In the genomic region with DNA sequence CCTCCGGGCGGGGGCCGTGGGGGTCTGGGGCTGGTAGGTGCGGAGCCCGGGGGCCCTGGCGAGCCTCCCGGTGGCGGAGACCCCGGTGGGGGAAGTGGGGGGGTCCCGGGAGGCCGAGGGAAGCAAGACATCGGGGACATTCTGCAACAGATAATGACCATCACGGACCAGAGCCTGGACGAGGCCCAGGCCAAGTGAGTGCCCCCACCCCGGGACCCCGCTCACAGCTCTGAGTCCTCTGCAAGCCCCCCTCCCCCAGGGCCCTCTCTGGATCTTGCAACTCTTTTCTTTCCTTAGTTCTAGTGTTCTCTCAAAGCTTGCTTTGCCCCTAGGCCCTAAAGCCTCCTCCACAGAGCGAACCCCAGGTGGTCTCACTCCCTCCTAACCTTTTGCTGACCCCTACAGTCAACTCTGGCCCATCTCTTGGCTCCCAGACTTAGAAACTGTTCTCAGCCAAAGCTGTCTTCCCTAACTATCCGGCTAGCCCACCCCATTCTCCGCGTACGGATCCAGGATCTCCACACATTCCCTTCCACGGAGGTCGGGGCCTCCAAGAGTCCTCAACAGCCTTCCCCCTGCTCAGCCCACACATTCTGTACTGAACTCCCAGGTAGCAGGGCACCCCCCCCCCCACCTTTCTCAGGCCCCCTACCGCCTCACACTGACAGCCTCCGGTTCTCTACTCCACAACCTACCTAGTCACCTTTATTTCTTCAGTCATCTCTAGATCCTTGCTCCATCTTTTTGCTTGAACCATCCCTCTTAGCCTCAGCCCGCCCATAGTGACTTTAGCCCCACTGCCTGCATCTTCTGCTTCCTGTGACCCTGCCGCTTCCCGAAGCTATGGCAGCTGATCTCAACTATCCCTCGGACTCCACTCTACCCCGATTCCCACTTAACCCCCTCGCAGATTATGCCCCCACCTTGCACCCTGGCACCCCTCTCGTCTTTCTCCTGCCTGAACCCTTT, we compare ENCODE assay signal across 8 mouse cellular contexts. TPM values are rescaled to one million over a fixed set of nuclear protein-coding genes. Genes with fewer than 3 reads are reported as not detected.
DNase-seq lines count a peak whose midpoint lies in the region; ATAC-seq and TF ChIP-seq lines count a peak whose summit lies in the region.

No protein-coding gene starts in this region.

- peak overlapping the region; percentile 98 for H3K27ac ChIP-seq in heart, embryonic 13.5 days (replicated peaks)
- peak overlapping the region; percentile 99 for H3K27ac ChIP-seq in limb, embryonic 11.5 days (replicated peaks; ENCODE audit: low read depth, low read length)
- peak overlapping the region; percentile 98 for H3K27ac ChIP-seq in midbrain, postnatal 0 days (ENCODE audit: low read depth, low read length)

- peak overlapping the region; percentile 92 for H3K4me3 ChIP-seq in heart, embryonic 13.5 days
- H3K4me3 ChIP-seq in limb, embryonic 11.5 days (ENCODE audit: low read depth, low read length), result peak overlapping the region; percentile 95
- peak overlapping the region; percentile 76 for H3K4me3 ChIP-seq in midbrain, postnatal 0 days (ENCODE audit: low read depth, low read length)

- peaks cover 83% of the 10 kb centered on the region for H3K4me1 ChIP-seq in heart, embryonic 13.5 days
- peaks cover 51% of the 10 kb centered on the region for H3K4me1 ChIP-seq in limb, embryonic 11.5 days (ENCODE audit: control insufficient read depth, insufficient read depth, low read length)
- peaks cover 27% of the 10 kb centered on the region for H3K4me1 ChIP-seq in midbrain, postnatal 0 days (ENCODE audit: insufficient read depth, low read length)

- TF ChIP-seq CTCF in midbrain, postnatal 0 days (IDR thresholded peaks at IDR 0.05), result no peak

- H3K9me3 ChIP-seq in heart, embryonic 13.5 days, result no peaks in the 10 kb centered on the region
- no peaks in the 10 kb centered on the region for H3K9me3 ChIP-seq in limb, embryonic 11.5 days (ENCODE audit: control insufficient read depth, low read length)
- H3K9me3 ChIP-seq in midbrain, postnatal 0 days (ENCODE audit: low read length), result no peaks in the 10 kb centered on the region

- peak overlapping the region; percentile 91 for H3K4me2 ChIP-seq in heart, embryonic 13.5 days
- peak overlapping the region; percentile 93 for H3K4me2 ChIP-seq in limb, embryonic 11.5 days (ENCODE audit: low read depth, severe bottlenecking)
- H3K4me2 ChIP-seq in midbrain, postnatal 0 days (ENCODE audit: low read depth, low read length, poor library complexity, severe bottlenecking), result peak overlapping the region; percentile 97

- peak overlapping the region; percentile 100 for H3K9ac ChIP-seq in heart, embryonic 13.5 days
- H3K9ac ChIP-seq in limb, embryonic 11.5 days (ENCODE audit: low read length), result peak overlapping the region; percentile 96
- H3K9ac ChIP-seq in midbrain, postnatal 0 days (replicated peaks; ENCODE audit: low read length, poor library complexity, severe bottlenecking), result peak overlapping the region; percentile 92

- no peaks in the 10 kb centered on the region for H3K27me3 ChIP-seq in heart, embryonic 13.5 days (replicated peaks)
- no peaks in the 10 kb centered on the region for H3K27me3 ChIP-seq in limb, embryonic 11.5 days (ENCODE audit: control insufficient read depth, insufficient read depth, low read length)
- no peaks in the 10 kb centered on the region for H3K27me3 ChIP-seq in midbrain, postnatal 0 days (ENCODE audit: insufficient read depth, low read length)

- peaks cover 29% of the 10 kb centered on the region for H3K36me3 ChIP-seq in heart, embryonic 13.5 days
- H3K36me3 ChIP-seq in limb, embryonic 11.5 days (ENCODE audit: control insufficient read depth, insufficient read depth, low read length), result peaks cover 9% of the 10 kb centered on the region; the same call in 1 of the 2 replicates
- peaks cover 15% of the 10 kb centered on the region for H3K36me3 ChIP-seq in midbrain, postnatal 0 days (ENCODE audit: insufficient read depth, low read length)

- ATAC-seq in heart, embryonic 13.5 days (ENCODE audit: extremely low read depth, insufficient number of reproducible peaks, low FRiP score, low TSS enrichment), result peak; percentile 9; the same call in 1 of the 2 replicates
- ATAC-seq in limb, embryonic 11.5 days (ENCODE audit: insufficient number of reproducible peaks, low FRiP score, low TSS enrichment, low read depth), result peak; percentile 18; the same call in 1 of the 2 replicates
- ATAC-seq in midbrain, postnatal 0 days (ENCODE audit: low FRiP score), result peak; percentile 29

- peak; percentile 59 for DNase-seq in adrenal gland, postnatal 10 days
- DNase-seq in adrenal gland, adult 8-10 months, result no peak
- peak; percentile 29 for DNase-seq in A20 (ENCODE audit: low read depth, low spot score)
- DNase-seq in cerebellum, adult 9-11 months, result peak; percentile 84
- DNase-seq in limb, embryonic 11.5 days (ENCODE audit: low spot score), result peak; percentile 55
- DNase-seq in midbrain, postnatal 0 days (ENCODE audit: low spot score), result peak; percentile 35
- DNase-seq in gastrocnemius, adult 18-20 months (ENCODE audit: low spot score), result no peak

- WGBS in heart, embryonic 13.5 days, result 3% methylated on average over 32 of the region's 32 CpGs
- WGBS in limb, embryonic 11.5 days, result 2% methylated on average over 30 of the region's 32 CpGs
- 2% methylated on average over 31 of the region's 32 CpGs for WGBS in midbrain, postnatal 0 days

RNA-seq across cellular contexts. Expression of a gene that starts 1.8 kb away (rescaled TPM):
- total RNA-seq in adrenal gland, postnatal 10 days (2021), result 10 to 100 TPM; 39.0 to 52.4 TPM
- 10 to 100 TPM; 30.8 to 55.5 (median 44.0) TPM for total RNA-seq in adrenal gland, adult 8-10 months (2022)
- 7.0 and 7.3 TPM in 2 replicates for polyA plus RNA-seq in heart, embryonic 13.5 days (2015; fragmentation: Nextera tagmentation; extraction: Ambion mirVana)
- 21.5 and 22.0 TPM in 2 replicates for polyA plus RNA-seq in limb, embryonic 11.5 days (2014; fragmentation: Nextera tagmentation; extraction: Ambion mirVana)
- 84.8 and 95.6 TPM in 2 replicates for total RNA-seq in midbrain, postnatal 0 days (2014; rRNA removed)
- polyA plus RNA-seq in midbrain, postnatal 0 days (2015; fragmentation: Nextera tagmentation; extraction: Ambion mirVana), result 9.5 and 9.6 TPM in 2 replicates
- 10 to 100 TPM; 12.0 to 12.2 TPM for total RNA-seq in gastrocnemius, adult 18-20 months (2021)

RNA-seq across cellular contexts. Expression of a gene that starts 3.3 kb away (rescaled TPM):
- 10 to 100 TPM; 11.0 to 12.1 TPM for total RNA-seq in adrenal gland, postnatal 10 days (2021)
- 1 to 10 TPM; 4.7 to 7.9 (median 6.4) TPM for total RNA-seq in adrenal gland, adult 8-10 months (2022)
- 6.8 and 7.0 TPM in 2 replicates for polyA plus RNA-seq in heart, embryonic 13.5 days (2015; fragmentation: Nextera tagmentation; extraction: Ambion mirVana)
- 4.0 and 4.7 TPM in 2 replicates for polyA plus RNA-seq in limb, embryonic 11.5 days (2014; fragmentation: Nextera tagmentation; extraction: Ambion mirVana)
- 1.2 and 4.4 TPM in 2 replicates for total RNA-seq in midbrain, postnatal 0 days (2014; rRNA removed)
- polyA plus RNA-seq in midbrain, postnatal 0 days (2015; fragmentation: Nextera tagmentation; extraction: Ambion mirVana), result 5.5 and 6.9 TPM in 2 replicates
- 1 to 10 TPM; 1.2 to 1.5 TPM for total RNA-seq in gastrocnemius, adult 18-20 months (2021)

RNA-seq across cellular contexts. Expression of a gene that starts 4.8 kb away (rescaled TPM):
- total RNA-seq in adrenal gland, postnatal 10 days (2021), result 1 to 10 TPM; 2.0 to 4.3 TPM
- 1 to 10 TPM in 3 of 4 experiments, under 1 TPM in 1; 0.52 to 2.4 (median 1.4) TPM for total RNA-seq in adrenal gland, adult 8-10 months (2022)
- 3.7 and 4.0 TPM in 2 replicates for polyA plus RNA-seq in heart, embryonic 13.5 days (2015; fragmentation: Nextera tagmentation; extraction: Ambion mirVana)
- 1.3 and 2.7 TPM in 2 replicates for polyA plus RNA-seq in limb, embryonic 11.5 days (2014; fragmentation: Nextera tagmentation; extraction: Ambion mirVana)
- 1.7 and 2.1 TPM in 2 replicates for total RNA-seq in midbrain, postnatal 0 days (2014; rRNA removed)
- 1.6 and 2.0 TPM in 2 replicates for polyA plus RNA-seq in midbrain, postnatal 0 days (2015; fragmentation: Nextera tagmentation; extraction: Ambion mirVana)
- not detected for total RNA-seq in gastrocnemius, adult 18-20 months (2021)

RNA-seq across cellular contexts. Expression of a gene that starts 10.6 kb away (rescaled TPM):
- 10 to 100 TPM; 70.4 to 71.5 TPM for total RNA-seq in adrenal gland, postnatal 10 days (2021)
- 100 to 1,000 TPM in 1 of 4 experiments, 10 to 100 TPM in 3; 72.6 to 101 (median 84.6) TPM for total RNA-seq in adrenal gland, adult 8-10 months (2022)
- 106 and 120 TPM in 2 replicates for polyA plus RNA-seq in heart, embryonic 13.5 days (2015; fragmentation: Nextera tagmentation; extraction: Ambion mirVana)
- 111 TPM in 2 replicates for polyA plus RNA-seq in limb, embryonic 11.5 days (2014; fragmentation: Nextera tagmentation; extraction: Ambion mirVana)
- 57.6 and 59.0 TPM in 2 replicates for total RNA-seq in midbrain, postnatal 0 days (2014; rRNA removed)
- 236 and 242 TPM in 2 replicates for polyA plus RNA-seq in midbrain, postnatal 0 days (2015; fragmentation: Nextera tagmentation; extraction: Ambion mirVana)
- total RNA-seq in gastrocnemius, adult 18-20 months (2021), result 10 to 100 TPM; 22.0 to 22.1 TPM

RNA-seq across cellular contexts. Expression of a gene that starts 11.2 kb away (rescaled TPM):
- total RNA-seq in adrenal gland, postnatal 10 days (2021), result 10 to 100 TPM; 92.7 TPM
- total RNA-seq in adrenal gland, adult 8-10 months (2022), result 100 to 1,000 TPM in 3 of 4 experiments, 10 to 100 TPM in 1; 84.6 to 108 (median 101) TPM
- polyA plus RNA-seq in heart, embryonic 13.5 days (2015; fragmentation: Nextera tagmentation; extraction: Ambion mirVana), result 53.6 and 54.2 TPM in 2 replicates
- 58.2 and 74.8 TPM in 2 replicates for polyA plus RNA-seq in limb, embryonic 11.5 days (2014; fragmentation: Nextera tagmentation; extraction: Ambion mirVana)
- total RNA-seq in midbrain, postnatal 0 days (2014; rRNA removed), result 265 and 383 TPM in 2 replicates
- polyA plus RNA-seq in midbrain, postnatal 0 days (2015; fragmentation: Nextera tagmentation; extraction: Ambion mirVana), result 103 and 106 TPM in 2 replicates
- total RNA-seq in gastrocnemius, adult 18-20 months (2021), result 10 to 100 TPM; 81.6 to 87.7 TPM

Comparison
In these comparisons a context has a peak if more than half of its experiments do, and no peak if none do; other contexts are left out.
1. DNase-seq: peak in adrenal gland, postnatal 10 days (single experiment), A20 (single experiment), cerebellum, adult 9-11 months (single experiment), limb, embryonic 11.5 days (single experiment) and midbrain, postnatal 0 days (single experiment); none in adrenal gland, adult 8-10 months (single experiment) and gastrocnemius, adult 18-20 months (single experiment).
2. Peak in every context shown above with its lines, with median percentiles within 50 percentile points of each other: ATAC-seq, H3K27ac ChIP-seq, H3K4me2 ChIP-seq, H3K4me3 ChIP-seq and H3K9ac ChIP-seq.